Mouse (Mus musculus): ENCODE data around the gene Lcn8. TPM values are rescaled to one million over a fixed set of nuclear protein-coding genes. Genes with fewer than 3 reads are reported as not detected.

The Lcn8 gene
- not detected in 2 replicates for polyA plus RNA-seq (2015; fragmentation: Nextera tagmentation; extraction: Ambion mirVana)

DNA sequence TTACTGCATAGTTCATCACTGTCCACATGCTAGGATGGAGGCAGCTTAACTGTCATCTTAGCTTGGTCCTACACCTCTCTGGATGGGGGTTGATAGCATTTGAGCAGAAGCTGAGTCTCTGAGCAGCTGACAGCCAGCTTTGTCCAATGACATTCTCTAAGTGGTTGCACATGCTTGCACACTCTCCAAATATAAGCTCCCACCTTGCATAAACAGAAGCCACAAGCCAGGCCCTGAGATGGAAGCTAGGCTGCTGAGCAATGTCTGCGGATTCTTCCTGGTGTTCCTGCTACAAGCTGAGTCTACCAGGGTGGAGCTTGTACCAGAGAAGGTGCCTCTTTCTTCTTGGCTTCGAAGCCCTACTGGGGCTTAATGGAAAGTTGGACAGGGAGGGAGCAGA lies at the start of gene Lcn8:
TSS of gene Lcn8 (plus strand) at position 219 of the 400 bp plus-strand sequence.
- no peak for TF ChIP-seq CTCF (IDR thresholded peaks at IDR 0.05; ENCODE audit: low read depth)

DNA sequence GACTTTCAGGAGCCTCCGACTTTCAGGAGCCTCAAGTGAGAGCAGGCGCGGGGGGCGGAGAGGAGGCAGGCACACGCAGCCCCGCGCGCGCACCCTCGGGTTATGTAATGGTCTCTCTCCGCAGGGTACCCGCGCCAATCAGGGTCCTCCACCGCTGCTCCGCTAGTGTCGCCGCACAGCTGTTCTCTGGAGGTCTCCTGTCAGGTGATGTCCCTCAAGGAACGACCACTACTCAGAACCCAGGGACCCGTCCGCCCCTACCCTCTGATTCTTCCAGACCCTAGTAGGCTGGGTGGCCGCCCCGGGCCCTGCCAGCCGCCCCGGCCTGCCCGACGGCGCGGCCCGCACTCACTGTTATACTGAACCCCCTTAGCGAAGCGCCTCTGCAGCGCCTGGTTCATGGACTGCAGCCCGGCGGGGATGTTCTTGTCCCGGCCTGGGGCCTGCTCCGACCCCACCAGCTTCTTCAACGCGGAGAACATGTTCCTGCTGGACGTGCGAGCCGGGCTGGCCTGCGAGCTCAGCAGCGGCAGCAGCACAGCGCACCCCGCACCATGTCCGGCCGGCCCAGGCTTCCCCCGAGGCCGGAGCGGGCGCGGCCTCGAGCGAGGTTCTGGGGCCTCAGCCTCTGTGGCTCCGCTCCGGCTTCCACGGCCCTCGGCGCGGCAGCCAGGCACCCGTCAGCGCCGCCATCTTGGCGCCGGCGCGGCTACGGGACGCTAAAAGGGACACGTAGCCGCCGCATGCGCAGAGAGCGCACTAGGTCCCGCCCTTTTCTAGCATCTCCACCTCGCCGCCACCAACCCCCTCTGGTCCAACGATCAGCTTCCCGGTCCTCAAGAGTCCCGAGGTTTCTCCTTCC lies 44.9 kb upstream of the Lcn8 start, which contains the start of gene Rabl6:
TSS of gene Rabl6 (minus strand) at position 761 of the 862 bp plus-strand sequence.
- H3K9me3 ChIP-seq (replicated peaks; ENCODE audit: low read length) = no peaks in the 10 kb centered on the region
- H3K4me3 ChIP-seq (replicated peaks; ENCODE audit: low read depth, low read length) = peak within 1 kb of the TSS; percentile 94
- DNase-seq (ENCODE audit: low spot score) = peak; percentile 94
- WGBS = under 1% methylated on average over 80 of the region's 80 CpGs
- peaks cover 9% of the 10 kb centered on the region for H3K4me1 ChIP-seq (replicated peaks; ENCODE audit: insufficient read depth, low read length)
- H3K4me2 ChIP-seq (ENCODE audit: low read length) = peak within 1 kb of the TSS; percentile 70
- peak within 1 kb of the TSS; percentile 98 for H3K9ac ChIP-seq (ENCODE audit: low read depth, low read length)
- no peak for TF ChIP-seq CTCF (IDR thresholded peaks at IDR 0.05; ENCODE audit: low read depth)
- H3K27ac ChIP-seq = peak within 1 kb of the TSS; percentile 95
- H3K27me3 ChIP-seq (ENCODE audit: insufficient read depth, low read length) = no peaks in the 10 kb centered on the region
- peak; percentile 87 for ATAC-seq (replicated peaks; ENCODE audit: low FRiP score, low read depth)
- no peaks in the 10 kb centered on the region for H3K36me3 ChIP-seq (ENCODE audit: insufficient read depth, low read length)

More for the DNA sequence above, at the start of gene Lcn8:
- H3K9ac ChIP-seq (ENCODE audit: low read depth, low read length) = 0 out of 2 replicates have a peak within 1 kb of the TSS, but pooled peaks have one; percentile 13
- no peaks in the 10 kb centered on the region for H3K4me1 ChIP-seq (replicated peaks; ENCODE audit: insufficient read depth, low read length)
- H3K27me3 ChIP-seq (ENCODE audit: insufficient read depth, low read length) = no peaks in the 10 kb centered on the region
- H3K36me3 ChIP-seq (ENCODE audit: insufficient read depth, low read length) = no peaks in the 10 kb centered on the region
- WGBS = 86% methylated on average over 2 of the region's 2 CpGs
- H3K4me3 ChIP-seq (replicated peaks; ENCODE audit: low read depth, low read length) = no peak within 1 kb of the TSS
- ATAC-seq (replicated peaks; ENCODE audit: low FRiP score, low read depth) = no peak
- H3K4me2 ChIP-seq (ENCODE audit: low read length) = no peak within 1 kb of the TSS
- H3K27ac ChIP-seq = no peak within 1 kb of the TSS
- no peaks in the 10 kb centered on the region for H3K9me3 ChIP-seq (replicated peaks; ENCODE audit: low read length)
- DNase-seq (ENCODE audit: low spot score) = no peak

DNA sequence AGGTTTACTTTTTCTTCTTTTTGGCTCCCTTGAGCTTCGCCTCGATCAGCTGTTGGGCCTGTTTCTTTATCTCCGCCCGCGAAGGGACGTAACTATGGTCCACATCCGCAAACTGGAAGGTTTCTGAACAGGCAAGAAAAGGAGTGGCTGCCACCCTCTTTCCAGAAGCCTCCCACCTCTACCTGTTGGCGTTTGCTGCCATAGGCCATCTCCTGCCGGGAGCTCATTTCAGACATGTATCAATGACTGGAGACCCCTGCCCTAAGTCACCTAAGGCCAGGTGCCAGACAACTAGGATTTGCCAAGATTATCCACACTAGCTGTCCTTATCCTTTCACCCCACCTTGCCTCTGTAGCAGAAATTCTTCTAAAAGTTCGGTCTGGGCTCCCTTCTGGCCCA lies 44.2 kb upstream of the Lcn8 start:
- H3K9me3 ChIP-seq (replicated peaks; ENCODE audit: low read length) = no peaks in the 10 kb centered on the region
- peaks cover 9% of the 10 kb centered on the region for H3K4me1 ChIP-seq (replicated peaks; ENCODE audit: insufficient read depth, low read length)
- peak overlapping the region; percentile 70 for H3K4me2 ChIP-seq (ENCODE audit: low read length)
- peak overlapping the region; percentile 94 for H3K4me3 ChIP-seq (replicated peaks; ENCODE audit: low read depth, low read length)
- H3K27ac ChIP-seq = no peak overlapping the region
- no peak for DNase-seq (ENCODE audit: low spot score)
- H3K36me3 ChIP-seq (ENCODE audit: insufficient read depth, low read length) = no peaks in the 10 kb centered on the region
- no peak for TF ChIP-seq CTCF (IDR thresholded peaks at IDR 0.05; ENCODE audit: low read depth)
- WGBS = 62% methylated on average over 10 of the region's 10 CpGs
- ATAC-seq (replicated peaks; ENCODE audit: low FRiP score, low read depth) = 0 out of 2 replicates have a peak, but pooled peaks have one; percentile 7
- peak overlapping the region; percentile 98; the same call in 1 of the 2 replicates for H3K9ac ChIP-seq (ENCODE audit: low read depth, low read length)
- H3K27me3 ChIP-seq (ENCODE audit: insufficient read depth, low read length) = no peaks in the 10 kb centered on the region

DNA sequence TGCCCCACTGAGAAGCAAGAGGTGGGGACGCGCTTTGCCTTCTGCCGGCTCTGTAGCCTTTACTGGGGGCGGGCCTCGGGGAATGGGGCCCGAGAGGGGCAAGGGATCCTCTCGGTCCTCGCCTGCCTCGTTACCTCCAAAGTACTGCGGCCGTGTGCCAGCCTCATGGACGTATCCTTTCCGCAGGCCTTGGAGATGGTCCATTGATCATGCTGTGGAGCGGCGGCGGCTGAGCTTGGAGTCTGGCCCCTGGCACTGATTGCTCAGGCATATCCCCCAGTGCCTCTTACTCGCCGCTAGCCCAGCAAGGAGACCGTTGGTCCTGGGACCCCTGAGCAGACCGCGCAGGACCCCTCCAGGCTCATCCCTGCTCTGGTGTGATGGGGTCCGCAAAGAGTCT lies 36.5 kb upstream of the Lcn8 start:
- no peak overlapping the region for H3K9ac ChIP-seq (ENCODE audit: low read depth, low read length)
- WGBS = 9% methylated on average over 22 of the region's 22 CpGs
- DNase-seq (ENCODE audit: low spot score) (no peak), ATAC-seq (replicated peaks; ENCODE audit: low FRiP score, low read depth) (no peak)
- H3K4me3 ChIP-seq (replicated peaks; ENCODE audit: low read depth, low read length) = 0 out of 2 replicates have a peak overlapping the region, but pooled peaks have one; percentile 7
- 0 out of 2 replicates have a peak, but pooled peaks cover 3% of the 10 kb centered on the region for H3K27me3 ChIP-seq (ENCODE audit: insufficient read depth, low read length)
- H3K9me3 ChIP-seq (replicated peaks; ENCODE audit: low read length) = no peaks in the 10 kb centered on the region
- H3K27ac ChIP-seq = no peak overlapping the region
- no peaks in the 10 kb centered on the region for H3K36me3 ChIP-seq (ENCODE audit: insufficient read depth, low read length)
- H3K4me1 ChIP-seq (replicated peaks; ENCODE audit: insufficient read depth, low read length) = peaks cover 13% of the 10 kb centered on the region
- no peak for TF ChIP-seq CTCF (IDR thresholded peaks at IDR 0.05; ENCODE audit: low read depth)
- H3K4me2 ChIP-seq (ENCODE audit: low read length) = peak overlapping the region; percentile 45

DNA sequence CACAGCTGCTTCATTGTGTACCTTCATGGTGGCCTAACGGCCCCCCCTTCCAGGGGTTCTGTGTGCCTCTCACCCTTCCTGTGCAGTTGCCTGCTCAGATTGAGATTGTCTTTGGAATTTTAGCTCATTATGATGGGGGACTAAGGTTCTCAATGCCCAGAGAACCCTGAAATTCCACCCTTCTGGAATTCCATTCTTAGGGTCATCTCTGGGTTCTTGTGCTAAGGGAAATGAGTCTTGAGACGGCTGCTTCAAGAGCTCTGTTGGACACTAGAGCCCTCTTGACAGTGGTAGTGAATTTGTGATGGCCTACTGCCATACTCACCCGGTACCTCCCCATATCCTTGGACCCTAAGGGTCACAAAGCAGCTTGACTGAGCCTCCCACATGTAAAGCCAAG lies 35.3 kb upstream of the Lcn8 start, which contains the start of gene Ccdc183:
TSS of gene Ccdc183 (minus strand) at position 101 of the 400 bp plus-strand sequence.
- Histone ChIP-seq H3K4me3 (replicated peaks; ENCODE audit: low read depth, low read length) (no peak within 1 kb of the TSS), H3K36me3 (ENCODE audit: insufficient read depth, low read length) (no peaks in the 10 kb centered on the region), H3K27me3 (ENCODE audit: insufficient read depth, low read length) (0 out of 2 replicates have a peak, but pooled peaks cover 3% of the 10 kb centered on the region), H3K9ac (ENCODE audit: low read depth, low read length) (no peak within 1 kb of the TSS), H3K9me3 (replicated peaks; ENCODE audit: low read length) (no peaks in the 10 kb centered on the region), H3K4me1 (replicated peaks; ENCODE audit: insufficient read depth, low read length) (peaks cover 13% of the 10 kb centered on the region), H3K27ac (no peak within 1 kb of the TSS), H3K4me2 (ENCODE audit: low read length) (peak within 1 kb of the TSS; percentile 45; the same call in 1 of the 2 replicates)
- 70% methylated on average over 3 of the region's 3 CpGs for WGBS
- no peak for TF ChIP-seq CTCF (IDR thresholded peaks at IDR 0.05; ENCODE audit: low read depth)
- DNase-seq (ENCODE audit: low spot score) = no peak
- ATAC-seq (replicated peaks; ENCODE audit: low FRiP score, low read depth) = no peak

DNA sequence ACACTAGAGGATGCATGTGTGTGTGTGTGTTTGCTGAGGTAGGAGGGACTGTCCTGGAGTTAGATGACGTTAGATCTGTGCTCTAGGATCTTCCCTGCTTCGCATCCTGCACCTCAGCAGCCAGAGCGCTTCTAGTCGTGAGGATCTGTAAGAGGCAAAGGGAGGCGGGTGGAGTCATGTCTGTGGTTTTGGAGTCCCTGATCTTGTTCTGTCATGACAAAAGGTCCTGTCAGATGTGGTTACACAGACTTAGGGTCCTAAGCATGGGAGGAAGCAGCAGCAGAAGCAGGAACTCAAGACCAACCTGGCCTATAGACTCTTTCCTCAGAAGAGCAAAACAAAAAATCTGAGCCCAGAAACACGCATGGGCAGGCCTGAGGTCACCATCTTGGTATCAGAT lies 32.5 kb upstream of the Lcn8 start:
- ATAC-seq (replicated peaks; ENCODE audit: low FRiP score, low read depth) (no peak), DNase-seq (ENCODE audit: low spot score) (no peak)
- H3K27ac ChIP-seq = no peak overlapping the region
- no peaks in the 10 kb centered on the region for H3K36me3 ChIP-seq (ENCODE audit: insufficient read depth, low read length)
- no peak overlapping the region for H3K4me2 ChIP-seq (ENCODE audit: low read length)
- H3K4me3 ChIP-seq (replicated peaks; ENCODE audit: low read depth, low read length) = no peak overlapping the region
- 0 out of 2 replicates have a peak, but pooled peaks cover 3% of the 10 kb centered on the region for H3K27me3 ChIP-seq (ENCODE audit: insufficient read depth, low read length)
- no peak overlapping the region for H3K9ac ChIP-seq (ENCODE audit: low read depth, low read length)
- peaks cover 13% of the 10 kb centered on the region for H3K4me1 ChIP-seq (replicated peaks; ENCODE audit: insufficient read depth, low read length)
- TF ChIP-seq CTCF (IDR thresholded peaks at IDR 0.05; ENCODE audit: low read depth) = no peak
- no peaks in the 10 kb centered on the region for H3K9me3 ChIP-seq (replicated peaks; ENCODE audit: low read length)
- WGBS = 67% methylated on average over 6 of the region's 6 CpGs

All from kidney, postnatal 0 days (tissue).